Mouse (Mus musculus): Measurements from ENCODE around the gene Morc1.

GRCm38 (mm10) chr16:48570354-48570753, 139.3 kb downstream of the Morc1 start:
- TF ChIP-seq POLR2A (IDR thresholded peaks at IDR 0.05; ENCODE audit: extremely low read depth, insufficient read depth, low read length) = no peak
- peak; percentile 85 for TF ChIP-seq CTCF (IDR thresholded peaks at IDR 0.05; ENCODE audit: extremely low read depth, insufficient read depth, low read length)
